Mouse (Mus musculus): ENCODE measurements at regions not wholly inside any gene's neighbourhood (a gene's known extent, or its start where the extent isn't known, plus 50 kb on each side); places are given as distances from the start of the nearest gene placed in this dataset.
"Not testable (repeated sequence)": the region's sequence is repeated elsewhere in the genome, so short reads cannot be mapped to it uniquely, and the experiment has no call there.

GRCm38 (mm10) chr1:12574274-12574673, 1160.4 kb downstream of the A830018L16Rik start:
- no peak for DNase-seq

GRCm38 (mm10) chr1:12577027-12577703, 1163.3 kb downstream of the A830018L16Rik start:
- no peak for DNase-seq

GRCm38 (mm10) chr1:12577978-12578377, 1164.1 kb downstream of the A830018L16Rik start:
- DNase-seq = no peak

- no peak for DNase-seq
Observed at GRCm38 (mm10) chr1:12583012-12583411, 1169.1 kb downstream of the A830018L16Rik start.

GRCm38 (mm10) chr1:12586981-12587380, 1173.1 kb downstream of the A830018L16Rik start:
- not testable (repeated sequence) for DNase-seq

GRCm38 (mm10) chr1:12612102-12612501, 1198.2 kb downstream of the A830018L16Rik start:
- no peak for DNase-seq

- no peak for DNase-seq
Observed at GRCm38 (mm10) chr1:12615303-12615702, 1201.4 kb downstream of the A830018L16Rik start.

GRCm38 (mm10) chr1:12615733-12616481, 1202.0 kb downstream of the A830018L16Rik start:
- no peak for DNase-seq

GRCm38 (mm10) chr1:12619981-12620380, 1206.1 kb downstream of the A830018L16Rik start:
- DNase-seq = no peak

- DNase-seq = no peak
Observed at GRCm38 (mm10) chr1:12620825-12621224, 1206.9 kb downstream of the A830018L16Rik start.

- DNase-seq = no peak
Observed at GRCm38 (mm10) chr1:12623158-12623557, 1209.3 kb downstream of the A830018L16Rik start.

- DNase-seq = no peak
Observed at GRCm38 (mm10) chr1:12633049-12633448, 1219.1 kb downstream of the A830018L16Rik start.

GRCm38 (mm10) chr1:12636326-12637147, 1222.6 kb downstream of the A830018L16Rik start:
- no peak for DNase-seq

- peak; percentile 3 for DNase-seq
Observed at GRCm38 (mm10) chr1:12640983-12641382, 1227.1 kb downstream of the A830018L16Rik start.
